Mouse (Mus musculus) gastrocnemius, postnatal 10 days (tissue): ENCODE data around the gene Tomm22. TPM values are rescaled to one million over a fixed set of nuclear protein-coding genes. Genes with fewer than 3 reads are reported as not detected.

ENCODE experiments used
- total RNA-seq, 2 experiments: library from RNA; stranded (reverse); gene quantifications; 2 replicates each; pipeline ENCODE4 v1.2.3; 2021

Tomm22 gene
- total RNA-seq, 2 experiments from 2014 or later: 90.5 to 102 TPM

Other genes starting within 250 kb of the Tomm22 start
- 10 to 100 TPM; 55.5 to 60.8 TPM for gene Csnk1e, start 215.3 kb upstream of the Tomm22 start, total RNA-seq
- gene Kcnj4, start 165.6 kb upstream of the Tomm22 start, total RNA-seq: under 1 TPM; 0.26 to 0.27 TPM
- gene Kdelr3, start 154.4 kb upstream of the Tomm22 start, total RNA-seq: 10 to 100 TPM; 29.9 to 38.0 TPM
- 100 to 1,000 TPM in 1 of 2 experiments, 10 to 100 TPM in 1; 94.8 to 163 TPM for gene Ddx17, start 124.1 kb upstream of the Tomm22 start, total RNA-seq
- 1 to 10 TPM in 1 of 2 experiments, under 1 TPM in 1; 0.40 to 1.0 TPM for gene Dmc1, start 65.8 kb upstream of the Tomm22 start, total RNA-seq
- 1 to 10 TPM; 1.2 to 1.8 TPM for gene Fam227a, start 11.9 kb upstream of the Tomm22 start, total RNA-seq
- 10 to 100 TPM; 22.6 to 24.9 TPM for gene Cby1, start 11.7 kb upstream of the Tomm22 start, total RNA-seq
- gene Josd1, start 17.1 kb downstream of the Tomm22 start, total RNA-seq: 10 to 100 TPM; 11.8 to 13.1 TPM
- 10 to 100 TPM; 14.3 to 16.8 TPM for gene Gtpbp1, start 20.0 kb downstream of the Tomm22 start, total RNA-seq
- gene Sun2, start 71.7 kb downstream of the Tomm22 start, total RNA-seq: 10 to 100 TPM; 61.3 to 65.9 TPM
- 10 to 100 TPM; 10.4 to 12.6 TPM for gene Dnal4, start 107.0 kb downstream of the Tomm22 start, total RNA-seq
- 1 to 10 TPM; 4.2 to 5.1 TPM for gene Nptxr, start 133.9 kb downstream of the Tomm22 start, total RNA-seq
- gene Npcd, start 163.4 kb downstream of the Tomm22 start, total RNA-seq: 1 to 10 TPM; 1.0 to 2.5 TPM
- 10 to 100 TPM; 28.2 to 38.1 TPM for gene Cbx6, start 163.8 kb downstream of the Tomm22 start, total RNA-seq
- gene Apobec3, start 220.8 kb downstream of the Tomm22 start, total RNA-seq: 10 to 100 TPM in 1 of 2 experiments, 1 to 10 TPM in 1; 7.5 to 11.8 TPM